Mouse (Mus musculus): ENCODE results near the gene Cavin2.

Cavin2 gene

DNA sequence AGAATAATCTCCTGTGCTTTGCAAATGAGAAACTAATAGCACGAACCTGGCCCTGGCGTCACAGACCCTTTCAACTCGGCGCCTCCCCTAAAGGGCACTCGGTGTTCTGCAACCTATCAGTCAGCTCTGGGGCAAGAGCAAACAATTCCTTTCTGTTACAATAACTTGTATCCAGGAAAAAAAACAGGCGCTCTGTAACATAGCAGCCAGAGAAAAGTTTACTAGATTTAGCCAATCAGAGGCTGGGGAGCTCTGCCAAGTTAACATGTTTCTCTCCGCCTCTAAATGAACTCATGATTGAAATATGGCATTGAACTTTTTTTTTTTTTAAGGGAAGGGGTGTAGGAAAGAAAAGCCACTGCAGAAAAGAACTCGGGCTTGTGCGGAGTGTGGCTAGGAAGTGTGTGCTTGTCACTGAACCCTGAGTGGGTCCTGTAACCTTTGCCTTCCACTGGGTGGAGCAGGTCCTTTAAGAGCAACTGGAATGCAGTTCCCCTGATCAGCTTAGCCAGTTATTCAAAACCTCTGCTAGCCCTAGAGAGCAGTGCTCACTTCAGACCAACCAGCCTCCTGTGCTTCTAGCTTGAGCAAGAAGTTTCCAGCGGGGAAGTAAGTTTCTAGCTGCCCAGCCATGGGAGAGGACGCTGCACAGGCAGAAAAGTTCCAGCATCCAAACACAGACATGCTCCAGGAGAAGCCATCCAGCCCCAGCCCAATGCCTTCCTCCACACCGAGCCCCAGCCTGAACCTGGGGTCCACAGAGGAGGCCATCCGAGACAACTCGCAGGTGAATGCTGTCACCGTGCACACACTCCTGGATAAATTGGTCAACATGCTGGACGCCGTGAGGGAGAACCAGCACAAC is at the start of gene Cavin2:
Gene Cavin2 (plus strand): TSS at position 372 of the 865 bp plus-strand sequence.
- DNase-seq, result peak; percentile 71 to 78

DNA sequence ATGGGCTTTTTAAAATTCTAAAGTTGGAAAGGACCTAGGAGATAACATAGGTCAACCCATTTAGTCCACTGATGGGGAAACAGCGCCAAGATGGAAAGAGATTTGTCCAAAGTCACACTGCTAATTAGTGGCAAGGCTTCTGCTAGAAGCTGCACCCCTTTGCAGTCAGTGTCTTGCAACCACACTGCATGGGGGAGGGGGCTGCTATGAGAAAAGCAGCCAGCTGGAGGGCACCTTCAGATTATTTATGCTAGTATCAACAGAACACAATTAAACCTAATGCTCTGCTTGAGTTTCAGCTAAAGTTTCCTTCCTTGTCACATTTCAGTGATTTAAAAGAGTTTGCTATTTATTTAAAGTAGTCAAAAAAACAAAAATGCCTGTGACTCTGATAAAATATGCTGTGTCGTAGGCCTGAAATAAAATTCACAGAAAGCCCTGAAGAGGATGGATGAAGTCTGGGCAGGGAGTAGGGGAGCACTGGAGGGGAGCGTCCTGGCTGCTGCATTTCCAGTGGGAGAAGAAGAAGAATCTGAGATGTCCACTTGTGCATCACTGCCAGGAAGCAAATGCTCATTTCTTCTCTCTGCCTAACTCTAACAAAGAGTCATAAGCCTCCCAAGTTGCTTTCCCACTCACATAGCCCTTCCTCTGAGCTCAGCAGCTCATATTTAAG is 47.5 kb upstream of the Cavin2 start:
- DNase-seq, result no peak

- no peak for DNase-seq
These were observed 45.6 kb upstream of the Cavin2 start for GRCm38 (mm10) chr1:51243294-51243693.

GRCm38 (mm10) chr1:51243869-51244268 is 45.1 kb upstream of the Cavin2 start:
- DNase-seq, result no peak

DNA sequence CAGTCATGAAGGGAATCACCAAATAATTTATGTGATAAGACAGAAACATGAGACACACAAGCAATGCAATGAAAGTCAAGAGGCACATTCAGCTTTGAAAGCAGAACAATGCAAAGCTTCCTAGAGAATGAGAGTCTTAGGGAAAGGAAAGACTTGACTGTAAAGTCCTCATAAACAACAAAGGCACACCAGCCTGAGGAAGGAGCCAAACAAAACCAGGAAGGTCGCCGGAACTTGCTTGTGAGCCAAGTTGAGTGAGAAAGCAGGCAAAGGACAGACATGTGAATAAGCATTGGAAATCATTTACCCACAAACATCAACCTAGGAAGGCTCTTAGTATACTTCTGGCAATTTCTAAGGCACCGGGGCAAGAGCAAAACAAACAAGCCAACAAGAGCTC is 43.5 kb upstream of the Cavin2 start:
- DNase-seq, result peak; percentile 22 to 45

- DNase-seq, result no peak
These were observed 38.6 kb upstream of the Cavin2 start for GRCm38 (mm10) chr1:51250302-51250701.

- peak; percentile 42 to 78 for DNase-seq
These were observed 23.7 kb upstream of the Cavin2 start for GRCm38 (mm10) chr1:51265118-51265800.

DNA sequence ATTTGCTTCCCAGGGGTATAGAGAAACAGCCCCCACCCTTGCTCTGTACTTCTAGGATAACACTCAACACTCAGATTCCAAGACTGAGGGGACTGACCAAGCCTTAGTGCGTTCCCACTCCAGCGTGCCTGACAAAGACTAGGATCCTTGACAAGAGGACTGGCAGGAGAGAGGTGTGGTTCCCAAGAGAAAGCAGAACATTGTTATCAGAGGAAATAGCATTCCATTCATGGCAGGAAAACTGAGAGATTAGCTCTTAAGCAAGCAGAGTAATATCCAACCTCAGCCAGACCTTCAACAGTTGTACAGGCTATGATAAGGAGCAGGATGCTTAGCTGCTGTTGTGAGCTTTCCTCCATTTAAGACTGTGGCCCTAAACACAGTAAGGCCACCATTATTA is 23.0 kb upstream of the Cavin2 start:
- peak; percentile 23 to 61 for DNase-seq

- DNase-seq, result no peak
These were observed 21.8 kb upstream of the Cavin2 start for GRCm38 (mm10) chr1:51267125-51267524.

DNA sequence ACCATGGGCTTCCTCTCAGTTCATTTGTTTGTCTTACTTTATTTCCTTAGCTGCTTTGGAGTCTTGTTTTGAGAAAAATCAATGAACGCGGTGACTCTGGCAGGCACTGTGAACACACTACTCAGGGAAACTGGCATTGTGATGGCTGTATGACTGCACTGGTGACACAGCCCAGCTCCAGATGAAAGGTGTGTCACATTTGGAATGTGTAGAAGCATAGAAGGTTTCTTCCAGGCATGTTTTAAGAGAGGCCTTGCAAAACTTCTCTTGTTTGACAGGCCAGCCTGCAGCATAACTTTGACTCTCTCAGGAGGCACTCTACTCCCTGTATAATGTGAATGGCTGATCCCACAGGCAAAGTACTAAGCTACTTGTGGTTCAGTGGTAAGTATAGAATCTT is 20.7 kb upstream of the Cavin2 start:
- DNase-seq, result no peak

GRCm38 (mm10) chr1:51270196-51270935 is 18.6 kb upstream of the Cavin2 start:
- DNase-seq, result no peak

GRCm38 (mm10) chr1:51271845-51272244 is 17.1 kb upstream of the Cavin2 start:
- DNase-seq, result no peak

- peak in 1 of 2 experiments; percentile 27 for DNase-seq
These were observed 16.2 kb upstream of the Cavin2 start for GRCm38 (mm10) chr1:51272583-51273201.

DNA sequence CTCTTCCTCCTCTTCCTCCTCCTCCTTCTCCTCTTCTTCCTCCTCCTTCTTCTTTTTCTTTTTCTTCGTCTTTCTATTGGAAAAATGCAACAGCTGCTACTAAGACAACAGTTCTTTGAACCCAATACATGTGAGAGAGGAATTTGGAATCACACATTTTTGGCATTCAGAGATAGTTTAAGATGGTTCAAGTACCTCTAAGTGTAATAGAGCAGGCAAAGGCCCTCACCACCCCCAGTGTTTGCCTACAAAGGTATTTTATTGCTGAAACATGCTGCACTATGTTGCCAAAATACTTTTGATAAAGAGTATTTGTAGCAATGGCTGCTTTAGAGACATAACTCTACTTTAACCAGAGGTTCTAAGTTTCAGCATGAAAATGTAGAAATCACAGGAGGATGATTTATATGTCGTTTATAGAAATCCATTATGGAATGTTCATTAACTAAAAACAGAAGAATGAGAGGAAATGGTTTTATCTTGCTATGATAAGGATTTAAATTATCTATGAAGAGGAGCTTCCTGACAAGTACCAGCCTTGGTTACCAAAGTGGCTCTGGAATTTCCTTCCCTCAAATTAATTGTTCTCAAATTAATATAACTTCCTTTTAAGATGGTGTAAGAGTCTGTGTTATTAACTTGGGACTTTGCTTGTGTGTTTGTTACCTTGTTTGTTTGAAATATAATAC is 10.9 kb upstream of the Cavin2 start:
- DNase-seq, result no peak

DNA sequence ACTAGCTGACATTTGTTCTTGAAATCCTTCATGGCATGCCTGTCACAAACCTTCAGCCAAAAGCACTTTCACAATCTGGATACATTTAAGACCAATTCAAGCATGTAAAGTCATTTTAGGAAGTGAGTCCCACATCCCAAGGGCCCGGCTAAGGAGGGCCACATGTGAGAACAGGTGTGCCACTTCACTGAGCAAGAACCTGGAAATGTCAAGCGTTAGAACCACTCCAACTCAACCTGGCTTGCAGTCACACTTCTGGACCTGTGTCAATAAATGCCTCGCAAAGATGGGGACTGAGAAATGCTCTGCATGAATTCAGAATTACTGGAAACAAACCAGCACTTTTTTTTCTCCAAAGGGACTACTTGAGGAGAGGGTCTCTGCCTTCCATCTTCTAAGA is 725 bp upstream of the Cavin2 start:
- DNase-seq, result no peak

DNA sequence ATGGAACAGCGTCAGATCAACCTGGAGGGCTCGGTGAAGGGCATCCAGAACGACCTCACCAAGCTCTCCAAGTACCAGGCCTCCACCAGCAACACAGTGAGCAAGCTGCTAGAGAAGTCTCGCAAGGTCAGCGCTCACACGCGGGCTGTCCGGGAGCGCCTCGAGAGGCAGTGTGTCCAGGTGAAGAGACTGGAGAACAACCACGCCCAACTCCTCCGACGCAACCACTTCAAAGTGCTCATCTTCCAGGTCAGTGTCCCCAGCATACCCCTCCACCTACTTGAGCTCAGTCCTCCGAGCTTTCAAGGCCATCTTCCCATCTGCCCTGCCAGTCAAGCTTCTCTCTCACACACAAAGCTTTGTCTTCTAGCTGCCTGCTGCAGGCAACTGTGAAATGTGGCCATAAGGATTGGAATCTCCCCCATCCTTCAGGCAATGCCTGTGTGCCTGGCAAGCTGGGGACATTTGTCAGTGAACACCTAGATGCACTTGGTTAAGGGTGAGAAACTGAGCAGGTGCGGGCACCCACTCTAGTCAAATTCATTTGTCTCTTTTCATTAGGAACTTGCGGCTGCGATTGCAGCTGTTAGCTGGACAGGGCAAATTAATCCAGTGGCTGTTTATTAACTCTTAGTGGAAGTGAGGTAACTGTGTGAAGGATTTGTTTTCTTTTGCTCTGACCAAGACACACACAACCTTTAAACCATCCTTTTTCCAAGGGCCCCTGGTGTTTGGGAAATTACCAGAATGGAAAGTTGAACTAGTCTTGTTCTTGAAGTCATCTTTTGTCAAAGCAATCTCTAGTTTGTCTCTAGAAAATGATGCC is 907 bp downstream of the Cavin2 start:
- peak; percentile 52 to 72 for DNase-seq

GRCm38 (mm10) chr1:51290634-51291033 is 1.7 kb downstream of the Cavin2 start:
- DNase-seq, result peak; percentile 47 to 68

GRCm38 (mm10) chr1:51292348-51292747 is 3.4 kb downstream of the Cavin2 start:
- DNase-seq, result peak in 1 of 2 experiments; percentile 37

DNA sequence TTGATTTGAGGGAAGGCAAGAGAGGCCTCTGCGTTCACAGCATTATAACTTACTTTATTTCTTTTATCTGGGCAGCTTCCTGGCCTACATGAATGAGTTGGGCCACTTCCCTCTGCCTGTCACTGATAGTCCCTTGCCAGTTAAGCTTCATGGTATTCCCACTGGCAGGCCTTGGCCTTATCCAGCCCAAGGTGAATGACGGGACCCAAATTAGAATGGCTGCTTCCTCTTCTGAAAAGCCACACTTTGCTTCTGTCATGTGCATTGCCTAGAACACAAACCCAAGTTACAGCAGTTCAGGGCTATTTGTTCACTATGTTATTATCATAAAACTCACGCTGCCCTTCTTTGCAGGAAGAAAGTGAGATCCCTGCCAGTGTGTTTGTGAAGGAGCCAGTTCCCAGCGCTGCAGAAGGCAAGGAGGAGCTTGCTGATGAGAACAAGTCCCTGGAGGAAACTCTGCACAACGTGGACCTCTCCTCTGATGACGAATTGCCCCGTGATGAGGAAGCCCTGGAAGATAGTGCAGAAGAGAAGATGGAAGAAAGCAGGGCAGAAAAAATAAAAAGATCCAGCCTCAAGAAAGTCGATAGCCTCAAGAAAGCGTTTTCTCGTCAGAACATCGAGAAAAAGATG is 11.5 kb downstream of the Cavin2 start:
- DNase-seq, result no peak

DNA sequence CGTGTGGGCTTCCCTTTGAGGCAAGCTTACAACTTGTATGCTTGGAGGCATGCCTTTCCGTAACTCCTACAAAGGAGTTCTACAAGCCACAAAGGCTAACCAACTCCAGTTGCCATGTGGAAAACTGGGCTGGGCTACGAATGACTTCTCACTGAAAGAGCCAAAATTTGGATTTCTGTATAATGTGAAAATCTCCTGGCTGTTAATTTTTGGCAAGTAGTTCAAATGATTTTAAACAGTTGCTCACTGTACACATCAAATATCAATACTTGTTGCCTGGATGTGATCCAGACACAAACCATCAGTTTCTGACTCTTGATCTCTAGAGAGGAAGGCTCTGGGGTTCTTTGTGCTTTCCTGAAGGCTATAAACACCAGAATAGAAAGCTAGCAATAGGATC is 18.1 kb downstream of the Cavin2 start:
- no peak for DNase-seq

Data from kidney, postnatal 25 days (tissue).